Mouse (Mus musculus): ENCODE measurements at regions not wholly inside any gene's neighbourhood (a gene's known extent, or its start where the extent isn't known, plus 50 kb on each side); places are given as distances from the start of the nearest gene placed in this dataset.

DNA sequence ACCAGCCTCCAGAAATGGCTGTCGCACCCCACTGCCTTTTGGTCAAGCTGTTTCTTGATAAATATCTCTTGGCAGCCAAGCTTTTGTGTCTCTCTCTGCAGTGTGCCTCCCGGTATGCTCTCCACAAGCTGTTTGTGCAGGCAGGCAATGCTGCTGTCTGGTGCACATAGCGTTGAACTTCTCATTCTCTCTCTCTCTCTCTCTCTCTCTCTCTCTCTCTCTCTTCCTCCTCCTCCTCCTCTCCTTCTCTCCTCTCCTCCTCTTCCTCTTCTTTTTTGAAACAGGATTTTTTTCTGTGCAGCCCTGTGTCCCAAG is 65.7 kb upstream of the Bcor start:
- no peak for TF ChIP-seq MAFK (IDR thresholded peaks at IDR 0.05; ENCODE audit: insufficient read depth, low read depth, low read length)
- no peak for TF ChIP-seq ZNF384 (IDR thresholded peaks at IDR 0.05; ENCODE audit: low read depth, low read length)

Measured in ES-E14 (cell line).